Mouse (Mus musculus): Measurements from ENCODE around the gene Cldn9.

Gene Cldn9

DNA sequence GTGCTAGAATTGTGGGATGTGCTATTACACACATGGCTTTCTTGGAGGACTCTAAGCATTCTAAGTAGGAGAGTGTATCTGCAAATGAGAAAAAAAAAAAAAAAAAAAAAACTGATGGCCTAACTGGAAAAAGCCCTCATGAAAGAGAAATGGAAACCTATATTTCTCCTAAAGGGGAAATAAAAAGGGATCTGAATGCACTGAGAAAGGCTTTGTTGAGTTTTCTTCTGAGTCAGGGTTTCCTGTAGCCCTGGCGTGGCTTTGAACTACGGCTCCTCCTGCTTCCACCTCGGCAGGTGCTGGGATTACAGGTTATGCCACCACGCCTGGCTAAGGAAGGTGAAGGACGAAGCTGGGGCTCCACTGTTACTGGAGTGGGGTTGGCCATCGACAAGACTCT lies 29.8 kb downstream of the Cldn9 start:
- DNase-seq (ENCODE audit: extremely low spot score, low read depth, low spot score): no peak

DNA sequence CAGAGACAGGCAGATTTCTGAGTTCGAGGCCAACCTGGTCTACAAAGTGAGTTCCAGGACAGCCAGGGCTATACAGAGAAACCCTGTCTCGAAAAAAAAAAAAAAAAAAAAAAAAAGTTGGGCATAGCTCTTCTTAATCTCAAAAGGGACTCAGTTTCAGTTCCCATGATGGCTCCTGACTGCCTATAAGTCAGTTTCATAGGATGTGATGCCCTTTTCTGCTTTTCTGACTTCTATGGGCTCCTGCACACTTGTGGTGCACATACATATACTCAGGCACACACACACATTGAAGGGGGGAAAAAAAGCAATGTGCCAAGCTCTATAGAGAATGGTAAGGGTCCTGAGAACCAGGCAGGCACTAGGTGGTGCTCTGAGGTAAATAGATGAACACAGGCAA lies 30.5 kb downstream of the Cldn9 start:
- no peak for DNase-seq (ENCODE audit: extremely low spot score, low read depth, low spot score)

DNA sequence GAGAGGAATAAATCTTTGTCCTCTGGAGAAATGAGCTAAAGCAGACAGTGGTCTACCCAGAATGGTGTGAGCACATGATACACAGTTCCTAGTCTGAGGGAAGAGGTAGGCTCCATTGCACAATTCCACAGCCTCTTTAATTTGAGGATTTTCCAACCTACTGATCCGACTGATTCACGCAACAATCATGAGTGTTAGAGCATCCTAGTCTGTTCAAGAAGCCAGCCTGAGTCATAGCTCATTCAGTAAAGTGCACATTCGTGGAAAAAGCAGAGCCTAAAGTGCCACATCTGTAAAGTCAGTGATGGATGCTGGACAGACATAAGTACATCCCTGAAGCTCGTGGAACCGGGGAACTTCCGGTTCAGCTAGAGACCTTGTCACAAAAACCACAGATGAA lies 32.5 kb downstream of the Cldn9 start:
- DNase-seq (ENCODE audit: extremely low spot score, low read depth, low spot score): no peak

DNA sequence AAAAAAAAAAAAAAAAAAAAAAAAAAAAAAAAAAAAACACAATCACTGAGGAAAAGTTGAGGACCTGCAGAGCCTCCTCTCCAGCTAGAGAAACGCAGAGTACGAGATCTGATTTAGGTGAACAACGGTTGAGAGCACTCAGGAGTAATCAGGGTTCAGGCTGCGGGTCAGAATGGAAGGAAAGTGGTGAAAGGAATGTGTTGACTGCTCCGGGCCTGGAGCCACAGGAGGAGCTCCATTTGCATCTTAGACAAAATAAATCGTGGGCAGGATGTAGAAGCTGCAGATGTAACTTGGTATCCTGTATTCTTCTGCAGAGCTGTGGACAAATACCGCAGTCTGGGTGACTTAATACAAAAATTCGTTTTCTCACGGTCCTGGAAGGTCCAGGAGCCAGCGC lies 37.9 kb downstream of the Cldn9 start:
- DNase-seq (ENCODE audit: extremely low spot score, low read depth, low spot score): no peak

DNA sequence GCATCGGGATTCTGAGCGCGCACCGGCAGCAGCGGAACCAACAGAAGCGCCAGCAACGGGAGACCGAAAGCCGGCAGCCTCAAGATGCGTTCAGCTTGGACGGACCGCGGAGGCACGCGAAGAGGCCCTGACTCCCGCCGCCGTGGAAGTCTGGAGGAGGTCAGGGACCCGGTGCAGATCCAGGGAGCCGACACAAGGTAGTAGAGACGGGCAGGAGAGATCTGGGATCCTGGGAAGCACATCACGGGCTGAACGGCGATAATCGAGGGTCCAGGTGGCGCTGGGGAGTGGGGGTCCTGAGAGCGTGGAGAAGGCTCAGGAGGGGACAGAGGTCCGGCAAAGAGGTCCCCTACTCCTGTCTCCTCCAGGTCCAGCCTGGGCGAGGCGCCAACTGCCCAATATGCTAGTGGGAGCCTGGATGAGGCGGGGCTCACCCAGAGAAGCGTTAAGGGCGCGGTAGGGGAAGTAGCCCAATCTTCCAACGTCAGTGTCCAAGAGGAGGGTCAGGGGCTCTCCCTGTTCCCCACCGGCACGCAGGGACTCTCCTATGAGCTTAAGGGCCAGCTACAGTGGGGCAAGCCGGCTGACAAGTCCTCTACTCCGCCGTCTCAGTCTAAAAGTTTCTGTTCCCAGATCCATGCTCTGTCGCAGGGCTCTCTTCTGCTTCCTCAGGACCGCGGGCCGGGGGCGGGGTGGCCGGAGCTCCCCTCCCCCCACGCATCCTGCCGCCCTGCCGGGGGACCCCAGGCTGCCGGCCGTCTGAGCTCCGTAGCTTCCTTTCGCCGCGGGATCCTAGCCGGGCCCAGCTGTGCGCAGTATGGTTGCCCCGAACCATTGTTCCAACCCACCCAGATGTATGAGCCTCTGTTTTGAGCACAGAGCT lies 39.0 kb downstream of the Cldn9 start, which contains the start of gene Mmp25:
Gene Mmp25 (minus strand): TSS at position 665 of the 883 bp plus-strand sequence.
- DNase-seq (ENCODE audit: extremely low spot score, low read depth, low spot score): no peak

Measured in hindlimb bud, embryonic 11.5 days (tissue).